Mouse (Mus musculus): ENCODE data around the gene Gja3.
"Not testable (repeated sequence)": the region's sequence is repeated elsewhere in the genome, so short reads cannot be mapped to it uniquely, and the experiment has no call there.

Gja3 gene

GRCm38 (mm10) chr14:57034135-57034534 lies 23.8 kb downstream of the Gja3 start:
- DNase-seq (ENCODE audit: low spot score) = no peak

DNA sequence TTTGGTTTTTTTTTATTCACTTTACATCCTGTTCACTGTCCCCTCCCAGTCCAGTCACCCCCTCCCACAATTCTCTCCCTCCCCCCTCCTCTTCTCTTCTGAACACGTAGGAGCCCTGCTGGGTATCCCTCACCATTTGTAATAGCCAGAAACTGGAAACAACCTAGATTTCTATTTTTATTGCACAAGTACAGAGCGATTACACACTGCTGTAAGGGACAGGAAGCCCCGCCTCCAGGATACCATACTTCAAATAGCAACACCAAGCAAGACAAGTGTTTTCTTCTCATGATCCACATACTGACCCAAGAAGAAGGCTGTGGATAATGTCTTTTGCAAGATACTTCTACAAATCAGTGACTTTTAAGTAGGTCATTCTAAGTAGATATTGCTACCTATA lies 25.1 kb downstream of the Gja3 start:
- no peak for DNase-seq (ENCODE audit: low spot score)

- DNase-seq (ENCODE audit: low spot score) = no peak
Observed at GRCm38 (mm10) chr14:57018436-57018835, 39.5 kb downstream of the Gja3 start.

DNA sequence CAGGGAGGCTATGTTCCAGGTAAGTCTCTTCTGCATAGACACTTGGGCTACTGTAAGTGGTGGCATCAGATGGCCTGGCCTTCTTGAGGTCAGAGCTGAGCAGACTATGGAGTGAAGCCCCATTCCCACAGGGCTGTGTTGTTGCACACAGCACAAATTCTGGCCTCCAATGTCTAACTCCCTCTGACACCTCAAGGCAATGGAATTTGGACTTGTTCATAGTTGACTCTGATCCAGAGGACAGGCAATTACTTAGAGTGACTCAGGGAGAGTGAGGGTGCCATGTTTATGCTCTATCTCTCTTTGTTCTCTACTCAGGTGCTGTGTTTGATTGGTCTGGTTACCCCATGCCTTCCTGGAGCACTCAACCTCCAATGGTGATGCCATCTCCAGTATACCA lies 41.1 kb downstream of the Gja3 start:
- not testable (repeated sequence) for DNase-seq (ENCODE audit: low spot score)

DNA sequence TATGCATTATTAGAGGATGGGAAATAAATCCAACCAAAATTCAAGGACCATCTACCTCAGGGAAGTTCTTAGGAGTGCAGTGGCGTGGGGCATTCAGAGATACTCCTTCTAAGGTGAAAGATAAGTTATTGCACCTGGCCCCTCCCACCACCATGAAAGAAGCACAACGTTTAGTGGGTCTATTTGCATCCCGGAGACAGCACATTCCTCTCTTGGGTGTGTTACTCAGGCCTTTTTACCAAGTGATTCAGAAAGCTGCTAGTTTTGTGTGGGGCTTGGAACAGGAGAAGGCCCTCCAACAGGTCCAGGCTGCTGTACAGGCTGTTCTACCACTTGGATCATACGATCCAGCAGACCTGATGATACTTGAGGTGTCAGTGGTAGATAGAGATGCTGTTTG lies 69.3 kb downstream of the Gja3 start:
- DNase-seq (ENCODE audit: low spot score) = no peak

All from layer of hippocampus, adult 9-10 months (tissue).